Mouse (Mus musculus) leukemia stem cell, adult 10-12 weeks (primary cell): ENCODE measurements around the gene Boc. TPM values are rescaled to one million over a fixed set of nuclear protein-coding genes. Genes with fewer than 3 reads are reported as not detected.

Source experiments
- polyA plus RNA-seq: library from polyadenylated mRNA; stranded (reverse); fragments of >175 nt; gene quantifications from 2 replicates; pipeline ENCODE4 v1.2.3, GENCODE M21; 2012; ENCODE audit warnings: low replicate concordance

Boc gene
- polyA plus RNA-seq, result 0.31 and 0.32 TPM in 2 replicates

GRCm38 (mm10) chr16:44558471-44559329, at the start of gene Boc:
Boc (minus strand) TSS chr16:44558897.

Other genes with a start within 250 kb of the Boc start
- 4.9 and 9.2 TPM in 2 replicates for gene Sidt1, start 225.7 kb downstream of the Boc start, polyA plus RNA-seq
- gene Spice1, start 211.8 kb downstream of the Boc start, polyA plus RNA-seq, result 3.7 and 4.1 TPM in 2 replicates
- not detected in 2 replicates for gene Cfap44, start 164.1 kb downstream of the Boc start, polyA plus RNA-seq
- 4.6 and 6.3 TPM in 2 replicates for gene Nepro, start 165.4 kb upstream of the Boc start, polyA plus RNA-seq
- gene Gtpbp8, start 187.5 kb upstream of the Boc start, polyA plus RNA-seq, result 48.2 and 65.1 TPM in 2 replicates
- gene Cd200r1, start 206.8 kb upstream of the Boc start, polyA plus RNA-seq, result 0.80 and 1.1 TPM in 2 replicates